Mouse (Mus musculus): ENCODE data around the gene Dynlt1f. TPM values are rescaled to one million over a fixed set of nuclear protein-coding genes. Genes with fewer than 3 reads are reported as not detected.
"Not testable (repeated sequence)": the region's sequence is repeated elsewhere in the genome, so short reads cannot be mapped to it uniquely, and the experiment has no call there.

Dynlt1f gene
- polyA plus RNA-seq, 1 experiment from 2014 or later: 232 TPM

GRCm38 (mm10) chr17:6674297-6674696, 18.6 kb upstream of the Dynlt1f start:
- ATAC-seq (replicated peaks; ENCODE audit: insufficient number of reproducible peaks, low FRiP score, low TSS enrichment); H3K4me1 ChIP-seq (ENCODE audit: control insufficient read depth, insufficient read depth, low read length); H3K4me3 ChIP-seq (ENCODE audit: low read depth, low read length); H3K4me2 ChIP-seq; H3K27ac ChIP-seq (ENCODE audit: low read depth, low read length); H3K27me3 ChIP-seq (ENCODE audit: control insufficient read depth, insufficient read depth, low read length); H3K36me3 ChIP-seq (ENCODE audit: control insufficient read depth, insufficient read depth, low read length); H3K9me3 ChIP-seq (replicated peaks; ENCODE audit: control insufficient read depth, low read length); H3K9ac ChIP-seq (ENCODE audit: low read depth, low read length): not testable (repeated sequence)
- WGBS (ENCODE audit: insufficient replicate concordance): 53% methylated on average over 5 of the region's 5 CpGs

- not testable (repeated sequence) for H3K4me1 ChIP-seq (ENCODE audit: control insufficient read depth, insufficient read depth, low read length); H3K27me3 ChIP-seq (ENCODE audit: control insufficient read depth, insufficient read depth, low read length); H3K4me2 ChIP-seq; H3K9ac ChIP-seq (ENCODE audit: low read depth, low read length); H3K27ac ChIP-seq (ENCODE audit: low read depth, low read length); H3K4me3 ChIP-seq (ENCODE audit: low read depth, low read length); H3K9me3 ChIP-seq (replicated peaks; ENCODE audit: control insufficient read depth, low read length); H3K36me3 ChIP-seq (ENCODE audit: control insufficient read depth, insufficient read depth, low read length); ATAC-seq (replicated peaks; ENCODE audit: insufficient number of reproducible peaks, low FRiP score, low TSS enrichment)
- WGBS (ENCODE audit: insufficient replicate concordance): no CpG with 5 or more reads among the region's 6 CpGs
Observed at GRCm38 (mm10) chr17:6668522-6668921, 12.8 kb upstream of the Dynlt1f start.

GRCm38 (mm10) chr17:6665389-6665788, 9.7 kb upstream of the Dynlt1f start:
- ATAC-seq (replicated peaks; ENCODE audit: insufficient number of reproducible peaks, low FRiP score, low TSS enrichment); H3K9ac ChIP-seq (ENCODE audit: low read depth, low read length); H3K4me1 ChIP-seq (ENCODE audit: control insufficient read depth, insufficient read depth, low read length); H3K27ac ChIP-seq (ENCODE audit: low read depth, low read length); H3K36me3 ChIP-seq (ENCODE audit: control insufficient read depth, insufficient read depth, low read length); H3K27me3 ChIP-seq (ENCODE audit: control insufficient read depth, insufficient read depth, low read length); H3K9me3 ChIP-seq (replicated peaks; ENCODE audit: control insufficient read depth, low read length); H3K4me2 ChIP-seq; H3K4me3 ChIP-seq (ENCODE audit: low read depth, low read length): not testable (repeated sequence)
- WGBS (ENCODE audit: insufficient replicate concordance): 88% methylated on average over 4 of the region's 5 CpGs

- 39% methylated on average over 3 of the region's 3 CpGs for WGBS (ENCODE audit: insufficient replicate concordance)
- H3K4me1 ChIP-seq (ENCODE audit: control insufficient read depth, insufficient read depth, low read length); H3K36me3 ChIP-seq (ENCODE audit: control insufficient read depth, insufficient read depth, low read length); H3K9me3 ChIP-seq (replicated peaks; ENCODE audit: control insufficient read depth, low read length); H3K27me3 ChIP-seq (ENCODE audit: control insufficient read depth, insufficient read depth, low read length); H3K9ac ChIP-seq (ENCODE audit: low read depth, low read length); ATAC-seq (replicated peaks; ENCODE audit: insufficient number of reproducible peaks, low FRiP score, low TSS enrichment); H3K4me2 ChIP-seq; H3K4me3 ChIP-seq (ENCODE audit: low read depth, low read length); H3K27ac ChIP-seq (ENCODE audit: low read depth, low read length): not testable (repeated sequence)
Observed at GRCm38 (mm10) chr17:6662840-6663239, 7.1 kb upstream of the Dynlt1f start.

- not testable (repeated sequence) for H3K27me3 ChIP-seq (ENCODE audit: control insufficient read depth, insufficient read depth, low read length); H3K4me1 ChIP-seq (ENCODE audit: control insufficient read depth, insufficient read depth, low read length); H3K9me3 ChIP-seq (replicated peaks; ENCODE audit: control insufficient read depth, low read length); H3K36me3 ChIP-seq (ENCODE audit: control insufficient read depth, insufficient read depth, low read length); ATAC-seq (replicated peaks; ENCODE audit: insufficient number of reproducible peaks, low FRiP score, low TSS enrichment); H3K4me2 ChIP-seq; H3K27ac ChIP-seq (ENCODE audit: low read depth, low read length); H3K4me3 ChIP-seq (ENCODE audit: low read depth, low read length); H3K9ac ChIP-seq (ENCODE audit: low read depth, low read length)
- WGBS (ENCODE audit: insufficient replicate concordance): 39% methylated on average over 8 of the region's 11 CpGs
Observed at GRCm38 (mm10) chr17:6661093-6661816, 5.6 kb upstream of the Dynlt1f start.

- ATAC-seq (replicated peaks; ENCODE audit: insufficient number of reproducible peaks, low FRiP score, low TSS enrichment); H3K27ac ChIP-seq (ENCODE audit: low read depth, low read length); H3K9ac ChIP-seq (ENCODE audit: low read depth, low read length); H3K4me3 ChIP-seq (ENCODE audit: low read depth, low read length); H3K9me3 ChIP-seq (replicated peaks; ENCODE audit: control insufficient read depth, low read length); H3K36me3 ChIP-seq (ENCODE audit: control insufficient read depth, insufficient read depth, low read length); H3K4me2 ChIP-seq; H3K27me3 ChIP-seq (ENCODE audit: control insufficient read depth, insufficient read depth, low read length); H3K4me1 ChIP-seq (ENCODE audit: control insufficient read depth, insufficient read depth, low read length): not testable (repeated sequence)
- WGBS (ENCODE audit: insufficient replicate concordance): 50% methylated on average over 6 of the region's 6 CpGs
Observed at GRCm38 (mm10) chr17:6660589-6660988, 4.9 kb upstream of the Dynlt1f start.

GRCm38 (mm10) chr17:6658801-6659200, 3.1 kb upstream of the Dynlt1f start, which contains the start of gene Sytl3:
Sytl3 (plus strand) TSS chr17:6659093.
- not testable (repeated sequence) for H3K4me1 ChIP-seq (ENCODE audit: control insufficient read depth, insufficient read depth, low read length); H3K4me2 ChIP-seq; H3K36me3 ChIP-seq (ENCODE audit: control insufficient read depth, insufficient read depth, low read length); ATAC-seq (replicated peaks; ENCODE audit: insufficient number of reproducible peaks, low FRiP score, low TSS enrichment); H3K27ac ChIP-seq (ENCODE audit: low read depth, low read length); H3K9ac ChIP-seq (ENCODE audit: low read depth, low read length); H3K9me3 ChIP-seq (replicated peaks; ENCODE audit: control insufficient read depth, low read length); H3K27me3 ChIP-seq (ENCODE audit: control insufficient read depth, insufficient read depth, low read length); H3K4me3 ChIP-seq (ENCODE audit: low read depth, low read length)
- WGBS (ENCODE audit: insufficient replicate concordance): 57% methylated on average over 3 of the region's 7 CpGs

- not testable (repeated sequence) for H3K27me3 ChIP-seq (ENCODE audit: control insufficient read depth, insufficient read depth, low read length); ATAC-seq (replicated peaks; ENCODE audit: insufficient number of reproducible peaks, low FRiP score, low TSS enrichment); H3K4me3 ChIP-seq (ENCODE audit: low read depth, low read length); H3K9me3 ChIP-seq (replicated peaks; ENCODE audit: control insufficient read depth, low read length); H3K4me1 ChIP-seq (ENCODE audit: control insufficient read depth, insufficient read depth, low read length); H3K4me2 ChIP-seq; H3K27ac ChIP-seq (ENCODE audit: low read depth, low read length); H3K36me3 ChIP-seq (ENCODE audit: control insufficient read depth, insufficient read depth, low read length); H3K9ac ChIP-seq (ENCODE audit: low read depth, low read length)
- WGBS (ENCODE audit: insufficient replicate concordance): 89% methylated on average over 1 of the region's 3 CpGs
Observed at GRCm38 (mm10) chr17:6656471-6656870, 771 bp upstream of the Dynlt1f start.

- under 1% methylated on average over 34 of the region's 36 CpGs for WGBS (ENCODE audit: insufficient replicate concordance)
- H3K36me3 ChIP-seq (ENCODE audit: control insufficient read depth, insufficient read depth, low read length); H3K27me3 ChIP-seq (ENCODE audit: control insufficient read depth, insufficient read depth, low read length); H3K9me3 ChIP-seq (replicated peaks; ENCODE audit: control insufficient read depth, low read length); H3K4me1 ChIP-seq (ENCODE audit: control insufficient read depth, insufficient read depth, low read length): not testable (repeated sequence)
- Histone ChIP-seq H3K9ac (ENCODE audit: low read depth, low read length) (peak overlapping the region; percentile 69), H3K4me2 (peak overlapping the region; percentile 64), H3K4me3 (ENCODE audit: low read depth, low read length) (peak overlapping the region; percentile 51), H3K27ac (ENCODE audit: low read depth, low read length) (peak overlapping the region; percentile 68)
- peak; percentile 86 for ATAC-seq (replicated peaks; ENCODE audit: insufficient number of reproducible peaks, low FRiP score, low TSS enrichment)
Observed at GRCm38 (mm10) chr17:6655087-6655511, 601 bp downstream of the Dynlt1f start.

Measured in heart, embryonic 11.5 days (tissue).